Mouse (Mus musculus) regulatory T cell (primary cell): ENCODE measurements around the gene Usp54.

Experiments
- in situ Hi-C: fragments of 300-600 bp; cut with MboI, MseI; formaldehyde crosslinking; loops from one replicate; pipeline ENCODE4 v1.15.1; 2025; ENCODE audit warnings: high pct_unique_total_duplicates

The Usp54 gene

GRCm38 (mm10) chr14:20508424-20508823, 132.4 kb downstream of the Usp54 start:
- in situ Hi-C loops = no loop called here

GRCm38 (mm10) chr14:20502966-20503365, 137.9 kb downstream of the Usp54 start:
- in situ Hi-C loops = no loop called here

- in situ Hi-C loops = no loop called here
Observed at GRCm38 (mm10) chr14:20499982-20500381, 140.9 kb downstream of the Usp54 start.
